Mouse (Mus musculus): ENCODE measurements around the gene Ttc28. TPM values are rescaled to one million over a fixed set of nuclear protein-coding genes. Genes with fewer than 3 reads are reported as not detected.

Gene Ttc28
- polyA plus RNA-seq, 1 experiment, result 14.4 TPM

- peaks cover 18% of the 10 kb centered on the region for H3K4me1 ChIP-seq (ENCODE audit: control insufficient read depth, insufficient read depth, low read length)
- no peak for DNase-seq
- TF ChIP-seq CTCF (IDR thresholded peaks at IDR 0.05; ENCODE audit: insufficient read depth, low read length) (no peak), POLR2A (IDR thresholded peaks at IDR 0.05; ENCODE audit: borderline replicate concordance, extremely low read depth, low read depth, low read length) (no peak)
- 74% methylated on average over 6 of the region's 6 CpGs for WGBS
- H3K4me3 ChIP-seq (replicated peaks; ENCODE audit: extremely low read depth, low read depth, low read length), result no peak overlapping the region
These were observed 257.7 kb downstream of the Ttc28 start for GRCm38 (mm10) chr5:111137283-111137682.

DNA sequence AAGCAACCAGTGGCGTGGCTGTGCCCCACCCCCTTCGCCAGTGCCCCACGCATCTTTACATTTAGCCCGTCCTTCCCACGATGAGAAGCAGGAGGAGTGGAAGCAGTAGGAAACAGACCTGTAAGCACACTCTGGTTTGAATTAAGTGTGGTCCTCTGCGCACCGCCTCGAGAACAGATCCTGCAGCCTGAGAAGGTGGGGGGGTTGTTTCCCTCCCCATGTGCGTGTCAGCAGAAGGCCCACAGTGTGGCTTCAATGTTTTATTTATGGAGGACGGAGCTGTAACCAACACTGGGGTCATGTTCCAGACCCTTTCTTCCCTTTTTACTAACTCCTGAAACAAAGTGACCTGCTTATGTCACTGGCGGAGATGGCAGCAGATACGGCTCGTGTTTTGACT is 258.1 kb downstream of the Ttc28 start:
- no peak for TF ChIP-seq CTCF (IDR thresholded peaks at IDR 0.05; ENCODE audit: insufficient read depth, low read length)
- Histone ChIP-seq H3K4me1 (ENCODE audit: control insufficient read depth, insufficient read depth, low read length) (peaks cover 18% of the 10 kb centered on the region), H3K4me3 (replicated peaks; ENCODE audit: extremely low read depth, low read depth, low read length) (no peak overlapping the region)
- DNase-seq, result no peak
- 86% methylated on average over 13 of the region's 13 CpGs for WGBS

DNA sequence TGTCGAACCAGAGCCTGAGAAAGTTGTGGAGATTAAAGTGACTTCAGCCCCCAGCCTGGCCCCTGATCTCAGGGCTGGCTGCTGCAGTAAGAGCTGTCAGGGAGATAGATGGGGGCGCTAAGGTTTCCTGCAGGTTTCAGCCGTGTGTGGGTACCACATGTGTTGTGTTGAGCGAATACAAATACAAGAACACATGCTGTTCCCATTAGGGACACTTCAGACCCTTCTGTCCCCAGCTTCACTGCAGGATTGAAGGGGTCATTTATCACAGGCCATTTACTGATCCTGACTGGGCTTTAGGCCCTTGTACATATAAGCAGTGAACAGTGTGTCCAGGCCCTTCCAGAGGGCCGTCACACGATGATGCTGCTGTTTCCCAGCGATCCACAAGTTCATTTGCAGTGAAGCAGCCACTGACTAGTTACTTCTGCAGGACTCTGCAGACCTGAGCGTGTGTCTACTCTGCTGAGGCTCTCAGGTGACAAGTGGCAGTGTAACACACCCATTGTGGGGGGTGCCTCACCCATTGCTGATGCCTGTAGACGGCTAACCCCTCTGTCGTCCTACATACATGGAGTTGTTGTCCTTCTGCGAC is 258.7 kb downstream of the Ttc28 start:
- TF ChIP-seq CTCF (IDR thresholded peaks at IDR 0.05; ENCODE audit: insufficient read depth, low read length), result no peak
- TF ChIP-seq POLR2A (IDR thresholded peaks at IDR 0.05; ENCODE audit: borderline replicate concordance, extremely low read depth, low read depth, low read length), result no peak
- no peak overlapping the region for H3K4me3 ChIP-seq (replicated peaks; ENCODE audit: extremely low read depth, low read depth, low read length)
- WGBS, result 56% methylated on average over 11 of the region's 11 CpGs
- peaks cover 18% of the 10 kb centered on the region for H3K4me1 ChIP-seq (ENCODE audit: control insufficient read depth, insufficient read depth, low read length)
- DNase-seq, result no peak

DNA sequence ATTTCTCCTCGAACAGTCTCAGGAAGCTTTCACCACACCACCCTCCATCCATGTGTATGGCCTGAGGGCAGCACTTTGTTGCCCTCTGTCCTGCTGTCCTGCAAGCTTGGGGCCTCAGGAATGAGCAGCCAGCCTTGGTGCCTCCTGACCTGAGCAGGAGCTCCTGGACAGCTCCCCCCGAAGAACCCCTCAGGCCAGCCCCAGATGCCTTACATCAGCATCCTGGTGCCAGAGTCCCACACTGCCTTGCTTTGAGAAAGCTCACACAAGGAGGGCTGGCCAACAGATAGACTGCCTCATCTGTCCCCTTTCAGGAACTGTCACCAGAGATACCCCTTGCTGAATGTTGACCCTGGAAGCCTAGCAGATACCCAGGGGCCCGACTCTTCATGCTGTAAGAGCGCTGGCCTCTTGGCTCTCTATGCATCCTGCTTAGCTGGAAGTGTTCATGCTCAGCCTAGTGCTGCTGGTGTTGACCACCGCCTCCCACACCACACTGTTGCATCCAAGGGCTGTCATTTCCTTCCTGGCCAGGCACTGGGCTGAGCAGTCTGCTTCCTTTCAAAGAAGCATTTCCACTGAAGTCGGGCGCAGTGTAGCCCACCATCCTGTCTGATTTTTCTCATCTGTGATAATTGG is 259.4 kb downstream of the Ttc28 start:
- 42% methylated on average over 7 of the region's 7 CpGs for WGBS
- DNase-seq, result no peak
- peaks cover 18% of the 10 kb centered on the region for H3K4me1 ChIP-seq (ENCODE audit: control insufficient read depth, insufficient read depth, low read length)
- peak overlapping the region; percentile 1 for H3K4me3 ChIP-seq (replicated peaks; ENCODE audit: extremely low read depth, low read depth, low read length)
- TF ChIP-seq POLR2A (IDR thresholded peaks at IDR 0.05; ENCODE audit: borderline replicate concordance, extremely low read depth, low read depth, low read length), result peak; percentile 46; the same call in 1 of the 2 replicates
- TF ChIP-seq CTCF (IDR thresholded peaks at IDR 0.05; ENCODE audit: insufficient read depth, low read length), result no peak

GRCm38 (mm10) chr5:111139622-111140021 is 260.0 kb downstream of the Ttc28 start:
- Histone ChIP-seq H3K4me3 (replicated peaks; ENCODE audit: extremely low read depth, low read depth, low read length) (no peak overlapping the region), H3K4me1 (ENCODE audit: control insufficient read depth, insufficient read depth, low read length) (peaks cover 18% of the 10 kb centered on the region)
- DNase-seq, result peak; percentile 31
- 34% methylated on average over 14 of the region's 14 CpGs for WGBS
- no peak; the same call in 1 of the 2 replicates for TF ChIP-seq POLR2A (IDR thresholded peaks at IDR 0.05; ENCODE audit: borderline replicate concordance, extremely low read depth, low read depth, low read length)
- no peak for TF ChIP-seq CTCF (IDR thresholded peaks at IDR 0.05; ENCODE audit: insufficient read depth, low read length)

DNA sequence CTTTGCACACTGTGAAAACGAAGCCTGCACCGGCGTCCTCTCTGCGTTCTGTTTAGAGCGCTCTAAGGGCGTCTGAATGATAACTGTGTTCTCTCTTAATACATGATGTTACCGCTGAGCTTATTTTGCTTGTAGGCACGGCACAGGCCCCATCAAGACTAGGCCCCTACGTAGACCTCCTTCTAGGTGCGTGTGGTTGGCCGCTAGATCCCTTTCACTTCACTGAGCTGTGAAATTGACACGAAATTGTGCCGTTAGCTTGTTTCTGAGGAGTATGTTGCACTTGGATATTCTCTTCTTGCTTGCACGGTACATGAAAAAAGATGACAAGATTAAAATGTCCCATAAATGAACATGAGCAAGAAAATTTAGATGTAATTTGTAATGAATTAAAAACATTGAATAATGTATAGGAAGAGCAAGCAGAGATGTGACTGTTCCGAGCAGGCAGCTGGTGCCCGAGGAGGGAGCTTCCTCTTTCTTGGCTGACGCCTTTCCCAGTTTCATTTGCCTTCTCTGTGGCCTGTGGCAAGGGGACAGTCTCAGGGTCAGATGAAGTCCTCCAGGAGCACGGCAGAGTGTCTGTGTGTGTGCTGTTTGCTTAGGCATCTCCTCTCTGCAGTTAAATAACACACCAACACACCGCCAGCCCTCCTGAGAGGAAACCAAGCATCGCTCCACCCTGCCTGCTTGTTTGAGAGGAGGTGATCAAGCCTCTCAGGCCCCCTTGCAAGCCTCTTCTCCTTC is 261.7 kb downstream of the Ttc28 start:
- WGBS, result 71% methylated on average over 20 of the region's 20 CpGs
- no peak for TF ChIP-seq CTCF (IDR thresholded peaks at IDR 0.05; ENCODE audit: insufficient read depth, low read length)
- TF ChIP-seq POLR2A (IDR thresholded peaks at IDR 0.05; ENCODE audit: borderline replicate concordance, extremely low read depth, low read depth, low read length), result 0 out of 2 replicates have a peak, but pooled peaks have one; percentile 6
- no peak overlapping the region for H3K4me3 ChIP-seq (replicated peaks; ENCODE audit: extremely low read depth, low read depth, low read length)
- H3K4me1 ChIP-seq (ENCODE audit: control insufficient read depth, insufficient read depth, low read length), result peaks cover 18% of the 10 kb centered on the region
- DNase-seq, result no peak

- WGBS, result 85% methylated on average over 4 of the region's 4 CpGs
- Histone ChIP-seq H3K4me3 (replicated peaks; ENCODE audit: extremely low read depth, low read depth, low read length) (no peak overlapping the region), H3K4me1 (ENCODE audit: control insufficient read depth, insufficient read depth, low read length) (peaks cover 18% of the 10 kb centered on the region)
- TF ChIP-seq CTCF (IDR thresholded peaks at IDR 0.05; ENCODE audit: insufficient read depth, low read length) (no peak), POLR2A (IDR thresholded peaks at IDR 0.05; ENCODE audit: borderline replicate concordance, extremely low read depth, low read depth, low read length) (no peak)
- DNase-seq, result no peak
These were observed 263.2 kb downstream of the Ttc28 start for GRCm38 (mm10) chr5:111142837-111143236.

DNA sequence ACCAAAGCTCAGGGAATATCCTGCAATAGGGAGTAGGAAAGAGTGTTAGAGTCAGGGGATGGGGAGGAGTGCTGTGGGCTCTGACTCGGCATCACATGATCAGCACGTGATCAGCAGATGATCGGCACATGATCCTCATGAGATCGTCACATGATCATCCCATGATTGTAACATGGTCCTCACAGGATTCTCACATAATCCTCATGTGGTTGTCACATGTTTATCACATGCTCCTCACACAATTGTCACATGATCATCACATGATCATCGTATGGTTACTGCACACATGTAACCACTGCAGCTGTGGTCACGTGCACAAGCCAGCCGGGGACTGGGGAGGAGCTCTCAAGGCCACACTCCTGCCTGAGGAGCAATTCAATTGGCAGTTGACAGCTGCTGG is 264.8 kb downstream of the Ttc28 start:
- WGBS, result 91% methylated on average over 7 of the region's 7 CpGs
- Histone ChIP-seq H3K4me3 (replicated peaks; ENCODE audit: extremely low read depth, low read depth, low read length) (no peak overlapping the region), H3K4me1 (ENCODE audit: control insufficient read depth, insufficient read depth, low read length) (peaks cover 6% of the 10 kb centered on the region)
- TF ChIP-seq CTCF (IDR thresholded peaks at IDR 0.05; ENCODE audit: insufficient read depth, low read length) (no peak), POLR2A (IDR thresholded peaks at IDR 0.05; ENCODE audit: borderline replicate concordance, extremely low read depth, low read depth, low read length) (no peak)
- no peak for DNase-seq

DNA sequence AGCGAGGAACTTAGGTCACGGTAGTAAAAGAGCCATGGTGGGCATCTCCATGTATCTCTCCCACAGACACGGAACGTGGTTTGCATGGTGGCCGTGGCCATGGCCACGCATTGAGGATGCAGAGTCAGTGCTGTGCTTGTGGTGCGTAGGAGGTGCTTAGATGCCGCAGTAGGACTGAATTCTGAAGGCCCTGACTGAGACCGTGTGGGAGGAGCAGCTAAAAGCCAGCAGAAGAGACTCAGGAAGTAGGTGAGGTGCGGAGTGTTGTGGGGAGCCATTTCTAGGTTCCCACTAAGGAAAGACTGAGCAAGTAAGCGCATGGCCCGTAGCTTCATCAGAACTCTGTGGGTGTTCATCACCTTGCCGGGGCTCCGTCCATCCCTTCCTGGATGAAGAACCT is 271.0 kb downstream of the Ttc28 start:
- WGBS, result 94% methylated on average over 14 of the region's 14 CpGs
- no peak overlapping the region for H3K4me3 ChIP-seq (replicated peaks; ENCODE audit: extremely low read depth, low read depth, low read length)
- no peak for DNase-seq
- no peak for TF ChIP-seq POLR2A (IDR thresholded peaks at IDR 0.05; ENCODE audit: borderline replicate concordance, extremely low read depth, low read depth, low read length)
- no peak for TF ChIP-seq CTCF (IDR thresholded peaks at IDR 0.05; ENCODE audit: insufficient read depth, low read length)
- no peaks in the 10 kb centered on the region for H3K4me1 ChIP-seq (ENCODE audit: control insufficient read depth, insufficient read depth, low read length)
